Mouse (Mus musculus): ENCODE data around the gene Brca1. TPM values are rescaled to one million over a fixed set of nuclear protein-coding genes. Genes with fewer than 3 reads are reported as not detected.
A peak's percentile ranks its signal among the peaks of the same experiment; 100 is the strongest.
"Not testable (repeated sequence)": the region's sequence is repeated elsewhere in the genome, so short reads cannot be mapped to it uniquely, and the experiment has no call there.

Gene Brca1
- total RNA-seq, 2 experiments from 2014 or later = 2.8 to 4.7 TPM

GRCm38 (mm10) chr11:101454702-101455101, 97.1 kb downstream of the Brca1 start:
- no peak for DNase-seq
- intact Hi-C loops (cut with DNase I) = no loop called here

- no peak for DNase-seq
- intact Hi-C loops (cut with DNase I) = no loop called here
These were observed 99.5 kb downstream of the Brca1 start for GRCm38 (mm10) chr11:101452093-101452774.

GRCm38 (mm10) chr11:101451536-101451935, 100.2 kb downstream of the Brca1 start:
- no peak for DNase-seq
- intact Hi-C loops (cut with DNase I) = no loop called here

- DNase-seq = no peak
- intact Hi-C loops (cut with DNase I) = no loop called here
These were observed 101.4 kb downstream of the Brca1 start for GRCm38 (mm10) chr11:101450394-101450793.

- not testable (repeated sequence) for DNase-seq
- intact Hi-C loops (cut with DNase I) = loop anchor here (2.0 kb wide), 1 partner anchor 13 kb away; no protein-coding TSS in a partner anchor
These were observed 102.2 kb downstream of the Brca1 start for GRCm38 (mm10) chr11:101449596-101449995.

GRCm38 (mm10) chr11:101448899-101449298, 102.9 kb downstream of the Brca1 start:
- intact Hi-C loops (cut with DNase I) = loop anchor here (2.0 kb wide), 1 partner anchor 14 kb away; no protein-coding TSS in a partner anchor

GRCm38 (mm10) chr11:101448274-101448746, 103.4 kb downstream of the Brca1 start, which contains the start of gene Ifi35:
TSS of gene Ifi35 (plus strand) at chr11:101448407.
- intact Hi-C loops (cut with DNase I) = loop anchor here (2.0 kb wide), 1 partner anchor 14 kb away; no protein-coding TSS in a partner anchor

More at GRCm38 (mm10) chr11:101448899-101449298, 102.9 kb downstream of the Brca1 start:
- peak in 1 of 2 experiments; percentile 27 for DNase-seq

GRCm38 (mm10) chr11:101447786-101448185, 104.0 kb downstream of the Brca1 start:
- intact Hi-C loops (cut with DNase I) = loop anchor here (2.0 kb wide), 1 partner anchor 15 kb away; no protein-coding TSS in a partner anchor
- no peak for DNase-seq

More at GRCm38 (mm10) chr11:101448274-101448746, 103.4 kb downstream of the Brca1 start, which contains the start of gene Ifi35:
- DNase-seq = peak; percentile 80 to 85

- intact Hi-C loops (cut with DNase I); DNase-seq: not testable (repeated sequence)
These were observed 104.9 kb downstream of the Brca1 start for GRCm38 (mm10) chr11:101446860-101447259.

- intact Hi-C loops (cut with DNase I) = no loop called here
- DNase-seq = no peak
These were observed 105.4 kb downstream of the Brca1 start for GRCm38 (mm10) chr11:101446319-101446718.

- intact Hi-C loops (cut with DNase I) = no loop called here
- DNase-seq = no peak
These were observed 109.0 kb downstream of the Brca1 start for GRCm38 (mm10) chr11:101442760-101443159.

GRCm38 (mm10) chr11:101442127-101442693, 109.5 kb downstream of the Brca1 start, which contains the start of gene Rpl27:
TSS of gene Rpl27 (plus strand) at chr11:101442298.
- intact Hi-C loops (cut with DNase I) = no loop called here
- DNase-seq = peak; percentile 98

GRCm38 (mm10) chr11:101441450-101442126, 110.2 kb downstream of the Brca1 start:
- DNase-seq; intact Hi-C loops (cut with DNase I): not testable (repeated sequence)

Other genes with a start within 250 kb of the Brca1 start
- gene Becn1, start 249.7 kb downstream of the Brca1 start, total RNA-seq (2021) = 100 to 1,000 TPM in 1 of 2 experiments, 10 to 100 TPM in 1; 94.3 to 109 TPM
- gene Psme3, start 235.7 kb downstream of the Brca1 start, total RNA-seq (2021) = 10 to 100 TPM; 74.9 to 90.0 TPM
- gene Aoc2, start 226.9 kb downstream of the Brca1 start, total RNA-seq (2021) = 1 to 10 TPM; 2.5 to 3.1 TPM
- 10 to 100 TPM; 39.0 to 49.9 TPM for gene Aoc3, start 221.3 kb downstream of the Brca1 start, total RNA-seq (2021)
- gene G6pc, start 184.4 kb downstream of the Brca1 start, total RNA-seq (2021) = not detected
- gene Aarsd1, start 134.3 kb downstream of the Brca1 start, total RNA-seq (2021) = 10 to 100 TPM; 17.9 to 19.2 TPM
- 1 to 10 TPM; 4.3 to 6.1 TPM for gene Gm27029, start 127.2 kb downstream of the Brca1 start, total RNA-seq (2021)
- 10 to 100 TPM; 11.1 to 12.4 TPM for gene Rundc1, start 126.9 kb downstream of the Brca1 start, total RNA-seq (2021)
- gene Ptges3l, start 126.6 kb downstream of the Brca1 start, total RNA-seq (2021) = 10 to 100 TPM; 37.4 to 39.7 TPM
- gene Rpl27, start 109.7 kb downstream of the Brca1 start, total RNA-seq (2021) = 10 to 100 TPM; 63.3 to 68.3 TPM
- 10 to 100 TPM; 12.9 to 13.7 TPM for gene Ifi35, start 103.5 kb downstream of the Brca1 start, total RNA-seq (2021)
- 1 to 10 TPM; 6.5 to 8.4 TPM for gene Rnd2, start 87.0 kb downstream of the Brca1 start, total RNA-seq (2021)
- 10 to 100 TPM; 50.1 to 50.4 TPM for gene Vat1, start 85.7 kb downstream of the Brca1 start, total RNA-seq (2021)
- gene Nbr1, start 194 bp upstream of the Brca1 start, total RNA-seq (2021) = 100 to 1,000 TPM; 100 TPM
- 1 to 10 TPM; 3.1 to 4.2 TPM for gene Tmem106a, start 30.3 kb upstream of the Brca1 start, total RNA-seq (2021)
- not detected for gene Gm11634, start 47.3 kb upstream of the Brca1 start, total RNA-seq (2021)
- 10 to 100 TPM; 34.4 to 36.9 TPM for gene Rdm1, start 75.2 kb upstream of the Brca1 start, total RNA-seq (2021)
- 10 to 100 TPM; 22.6 to 27.5 TPM for gene Arl4d, start 113.6 kb upstream of the Brca1 start, total RNA-seq (2021)
- 10 to 100 TPM; 19.0 to 21.0 TPM for gene Dhx8, start 181.0 kb upstream of the Brca1 start, total RNA-seq (2021)
- gene Etv4, start 233.4 kb upstream of the Brca1 start, total RNA-seq (2021) = 1 to 10 TPM; 2.1 to 2.7 TPM